Mouse (Mus musculus): ENCODE data around the gene Glod5. TPM values are rescaled to one million over a fixed set of nuclear protein-coding genes. Genes with fewer than 3 reads are reported as not detected.
"Not testable (repeated sequence)": the region's sequence is repeated elsewhere in the genome, so short reads cannot be mapped to it uniquely, and the experiment has no call there.

Glod5 gene
- 0.33 and 0.39 TPM in 2 replicates for polyA plus RNA-seq (2015; fragmentation: Nextera tagmentation; extraction: Ambion mirVana)

- H3K4me2 ChIP-seq (ENCODE audit: low read length) = no peak within 1 kb of the TSS
- H3K27ac ChIP-seq (ENCODE audit: low read length) = no peak within 1 kb of the TSS
- no peaks in the 10 kb centered on the region for H3K36me3 ChIP-seq (ENCODE audit: control insufficient read depth, insufficient read depth)
- no peak within 1 kb of the TSS for H3K4me3 ChIP-seq (replicated peaks; ENCODE audit: low read length)
- H3K9ac ChIP-seq (replicated peaks; ENCODE audit: low read depth, low read length) = no peak within 1 kb of the TSS
- H3K9me3 ChIP-seq (ENCODE audit: control insufficient read depth, low read length) = no peaks in the 10 kb centered on the region; the same call in 1 of the 2 replicates
- no peaks in the 10 kb centered on the region for H3K27me3 ChIP-seq (replicated peaks; ENCODE audit: control insufficient read depth, insufficient read depth, low read length)
- H3K4me1 ChIP-seq (replicated peaks; ENCODE audit: control insufficient read depth, insufficient read depth, low read length) = no peaks in the 10 kb centered on the region
- ATAC-seq = no peak
- 75% methylated on average over 2 of the region's 2 CpGs for WGBS
Observed at GRCm38 (mm10) chrX:8018286-8018685, at the start of gene Glod5. Gene Glod5, minus strand, starts transcription at chrX:8018492.

- H3K4me3 ChIP-seq (replicated peaks; ENCODE audit: low read length); H3K4me1 ChIP-seq (replicated peaks; ENCODE audit: control insufficient read depth, insufficient read depth, low read length); ATAC-seq; H3K27me3 ChIP-seq (replicated peaks; ENCODE audit: control insufficient read depth, insufficient read depth, low read length); H3K36me3 ChIP-seq (ENCODE audit: control insufficient read depth, insufficient read depth); H3K4me2 ChIP-seq (ENCODE audit: low read length); H3K9me3 ChIP-seq (ENCODE audit: control insufficient read depth, low read length); H3K9ac ChIP-seq (replicated peaks; ENCODE audit: low read depth, low read length); H3K27ac ChIP-seq (ENCODE audit: low read length): not testable (repeated sequence)
- WGBS = 76% methylated on average over 8 of the region's 8 CpGs
Observed at GRCm38 (mm10) chrX:8051044-8051781, 32.9 kb upstream of the Glod5 start.

GRCm38 (mm10) chrX:8033009-8033408 is 14.7 kb upstream of the Glod5 start:
- no peaks in the 10 kb centered on the region for H3K27me3 ChIP-seq (replicated peaks; ENCODE audit: control insufficient read depth, insufficient read depth, low read length)

GRCm38 (mm10) chrX:8026811-8027210 is 8.5 kb upstream of the Glod5 start:
- ATAC-seq = no peak
- Histone ChIP-seq H3K9me3 (ENCODE audit: control insufficient read depth, low read length) (no peaks in the 10 kb centered on the region), H3K9ac (replicated peaks; ENCODE audit: low read depth, low read length) (no peak overlapping the region), H3K27me3 (replicated peaks; ENCODE audit: control insufficient read depth, insufficient read depth, low read length) (no peaks in the 10 kb centered on the region), H3K4me1 (replicated peaks; ENCODE audit: control insufficient read depth, insufficient read depth, low read length) (no peaks in the 10 kb centered on the region), H3K36me3 (ENCODE audit: control insufficient read depth, insufficient read depth) (no peaks in the 10 kb centered on the region), H3K4me3 (replicated peaks; ENCODE audit: low read length) (no peak overlapping the region), H3K4me2 (ENCODE audit: low read length) (no peak overlapping the region), H3K27ac (ENCODE audit: low read length) (no peak overlapping the region)
- WGBS = 67% methylated on average over 4 of the region's 4 CpGs

More at GRCm38 (mm10) chrX:8033009-8033408, 14.7 kb upstream of the Glod5 start:
- ATAC-seq = no peak
- Histone ChIP-seq H3K4me1 (replicated peaks; ENCODE audit: control insufficient read depth, insufficient read depth, low read length) (no peaks in the 10 kb centered on the region), H3K4me2 (ENCODE audit: low read length) (no peak overlapping the region), H3K36me3 (ENCODE audit: control insufficient read depth, insufficient read depth) (no peaks in the 10 kb centered on the region), H3K9me3 (ENCODE audit: control insufficient read depth, low read length) (no peaks in the 10 kb centered on the region), H3K9ac (replicated peaks; ENCODE audit: low read depth, low read length) (no peak overlapping the region), H3K4me3 (replicated peaks; ENCODE audit: low read length) (no peak overlapping the region), H3K27ac (ENCODE audit: low read length) (no peak overlapping the region)
- WGBS = 83% methylated on average over 1 of the region's 1 CpGs

GRCm38 (mm10) chrX:8024795-8025194 is 6.5 kb upstream of the Glod5 start:
- WGBS = 87% methylated on average over 2 of the region's 2 CpGs
- Histone ChIP-seq H3K4me1 (replicated peaks; ENCODE audit: control insufficient read depth, insufficient read depth, low read length) (no peaks in the 10 kb centered on the region), H3K4me2 (ENCODE audit: low read length) (no peak overlapping the region), H3K9me3 (ENCODE audit: control insufficient read depth, low read length) (no peaks in the 10 kb centered on the region), H3K36me3 (ENCODE audit: control insufficient read depth, insufficient read depth) (no peaks in the 10 kb centered on the region), H3K9ac (replicated peaks; ENCODE audit: low read depth, low read length) (no peak overlapping the region), H3K4me3 (replicated peaks; ENCODE audit: low read length) (no peak overlapping the region), H3K27ac (ENCODE audit: low read length) (no peak overlapping the region), H3K27me3 (replicated peaks; ENCODE audit: control insufficient read depth, insufficient read depth, low read length) (no peaks in the 10 kb centered on the region)
- ATAC-seq = no peak

GRCm38 (mm10) chrX:8020111-8020778 is 2.0 kb upstream of the Glod5 start:
- H3K4me1 ChIP-seq (replicated peaks; ENCODE audit: control insufficient read depth, insufficient read depth, low read length) = no peaks in the 10 kb centered on the region
- H3K36me3 ChIP-seq (ENCODE audit: control insufficient read depth, insufficient read depth) = no peaks in the 10 kb centered on the region
- WGBS = 52% methylated on average over 2 of the region's 2 CpGs
- H3K4me2 ChIP-seq (ENCODE audit: low read length) = no peak overlapping the region
- no peak overlapping the region for H3K4me3 ChIP-seq (replicated peaks; ENCODE audit: low read length)
- no peaks in the 10 kb centered on the region for H3K27me3 ChIP-seq (replicated peaks; ENCODE audit: control insufficient read depth, insufficient read depth, low read length)
- ATAC-seq = no peak
- no peak overlapping the region for H3K9ac ChIP-seq (replicated peaks; ENCODE audit: low read depth, low read length)
- no peak overlapping the region for H3K27ac ChIP-seq (ENCODE audit: low read length)
- H3K9me3 ChIP-seq (ENCODE audit: control insufficient read depth, low read length) = no peaks in the 10 kb centered on the region

GRCm38 (mm10) chrX:8017142-8017541 is 1.1 kb downstream of the Glod5 start:
- H3K4me2 ChIP-seq (ENCODE audit: low read length) = no peak overlapping the region
- WGBS = 16% methylated on average over 5 of the region's 5 CpGs
- H3K27me3 ChIP-seq (replicated peaks; ENCODE audit: control insufficient read depth, insufficient read depth, low read length) = no peaks in the 10 kb centered on the region
- no peaks in the 10 kb centered on the region for H3K36me3 ChIP-seq (ENCODE audit: control insufficient read depth, insufficient read depth)
- H3K27ac ChIP-seq (ENCODE audit: low read length) = no peak overlapping the region
- no peak for ATAC-seq
- H3K9me3 ChIP-seq (ENCODE audit: control insufficient read depth, low read length) = no peaks in the 10 kb centered on the region; the same call in 1 of the 2 replicates
- no peak overlapping the region for H3K9ac ChIP-seq (replicated peaks; ENCODE audit: low read depth, low read length)
- H3K4me3 ChIP-seq (replicated peaks; ENCODE audit: low read length) = no peak overlapping the region
- H3K4me1 ChIP-seq (replicated peaks; ENCODE audit: control insufficient read depth, insufficient read depth, low read length) = no peaks in the 10 kb centered on the region

- H3K4me1 ChIP-seq (replicated peaks; ENCODE audit: control insufficient read depth, insufficient read depth, low read length); H3K27me3 ChIP-seq (replicated peaks; ENCODE audit: control insufficient read depth, insufficient read depth, low read length); H3K27ac ChIP-seq (ENCODE audit: low read length); H3K36me3 ChIP-seq (ENCODE audit: control insufficient read depth, insufficient read depth); ATAC-seq; H3K4me3 ChIP-seq (replicated peaks; ENCODE audit: low read length); H3K4me2 ChIP-seq (ENCODE audit: low read length); H3K9ac ChIP-seq (replicated peaks; ENCODE audit: low read depth, low read length); H3K9me3 ChIP-seq (ENCODE audit: control insufficient read depth, low read length): not testable (repeated sequence)
- WGBS = 28% methylated on average over 7 of the region's 7 CpGs
Observed at GRCm38 (mm10) chrX:8015675-8016074, 2.6 kb downstream of the Glod5 start.

GRCm38 (mm10) chrX:8013569-8014314 is 4.5 kb downstream of the Glod5 start:
- H3K4me1 ChIP-seq (replicated peaks; ENCODE audit: control insufficient read depth, insufficient read depth, low read length) = no peaks in the 10 kb centered on the region
- no peaks in the 10 kb centered on the region; the same call in 1 of the 2 replicates for H3K9me3 ChIP-seq (ENCODE audit: control insufficient read depth, low read length)
- WGBS = 18% methylated on average over 7 of the region's 8 CpGs
- no peaks in the 10 kb centered on the region for H3K36me3 ChIP-seq (ENCODE audit: control insufficient read depth, insufficient read depth)
- H3K9ac ChIP-seq (replicated peaks; ENCODE audit: low read depth, low read length) = no peak overlapping the region
- H3K27ac ChIP-seq (ENCODE audit: low read length) = no peak overlapping the region
- no peak overlapping the region for H3K4me3 ChIP-seq (replicated peaks; ENCODE audit: low read length)
- no peaks in the 10 kb centered on the region for H3K27me3 ChIP-seq (replicated peaks; ENCODE audit: control insufficient read depth, insufficient read depth, low read length)
- ATAC-seq = peak; percentile 43; the same call in 1 of the 2 replicates
- H3K4me2 ChIP-seq (ENCODE audit: low read length) = no peak overlapping the region
